Mouse (Mus musculus): ENCODE measurements around the gene Pappa. TPM values are rescaled to one million over a fixed set of nuclear protein-coding genes. Genes with fewer than 3 reads are reported as not detected.

Pappa gene
- polyA plus RNA-seq, 1 experiment: not detected

DNA sequence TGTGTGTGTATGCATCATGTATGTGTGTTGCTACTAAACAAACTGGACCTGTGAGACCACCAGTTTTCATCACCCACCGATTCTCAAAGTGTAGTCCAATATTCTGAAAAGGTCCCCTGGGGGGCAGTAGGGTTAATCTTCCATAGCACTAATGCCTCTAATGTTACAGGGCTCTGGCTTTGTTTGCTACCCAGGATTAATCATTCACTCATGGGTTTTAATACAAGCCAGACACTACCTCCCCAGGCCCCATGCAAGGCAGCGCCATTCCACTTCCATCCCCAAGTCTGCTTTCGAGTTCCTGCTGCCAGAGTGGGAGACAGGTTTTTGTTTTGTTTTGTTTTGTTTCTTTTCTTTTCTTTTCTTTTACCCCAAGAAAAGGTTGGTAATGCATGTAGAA, 92.7 kb downstream of the Pappa start:
- TF ChIP-seq GATA1 (IDR thresholded peaks at IDR 0.05; ENCODE audit: low read length): no peak

DNA sequence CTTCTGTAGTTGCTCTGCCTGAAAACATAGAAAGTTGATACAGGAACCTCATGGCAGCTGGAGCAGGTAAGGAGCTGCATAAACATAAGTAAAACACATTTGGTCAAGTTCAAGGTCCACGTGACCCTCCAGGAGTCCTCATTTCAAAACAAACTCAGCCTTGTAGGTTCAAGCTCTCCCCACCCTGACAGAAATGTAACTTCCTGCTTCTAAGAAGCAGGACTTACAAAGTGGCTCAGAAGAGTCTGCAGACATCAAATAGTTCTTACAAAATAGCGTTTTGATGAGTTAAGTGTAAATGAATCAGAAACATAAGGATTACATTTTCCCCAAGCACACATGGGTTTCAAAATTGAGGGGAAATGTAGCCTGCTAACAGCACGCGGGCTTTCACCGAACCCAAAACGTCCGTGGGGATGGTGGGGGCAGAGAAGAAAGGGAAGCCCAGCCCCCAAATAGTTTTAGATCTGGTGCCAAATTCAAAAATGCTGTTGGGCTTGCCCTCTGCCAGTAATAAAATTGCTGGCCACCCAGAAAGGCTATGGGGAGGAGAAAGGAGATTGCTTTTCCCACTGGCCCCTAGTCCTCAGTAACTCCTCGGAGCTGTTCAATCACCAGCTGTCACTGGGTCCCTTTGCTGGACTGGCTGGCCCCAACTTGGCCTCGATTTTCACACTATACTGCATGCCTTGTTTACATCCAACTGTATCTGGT, 93.8 kb downstream of the Pappa start:
- no peak for TF ChIP-seq GATA1 (IDR thresholded peaks at IDR 0.05; ENCODE audit: low read length)

DNA sequence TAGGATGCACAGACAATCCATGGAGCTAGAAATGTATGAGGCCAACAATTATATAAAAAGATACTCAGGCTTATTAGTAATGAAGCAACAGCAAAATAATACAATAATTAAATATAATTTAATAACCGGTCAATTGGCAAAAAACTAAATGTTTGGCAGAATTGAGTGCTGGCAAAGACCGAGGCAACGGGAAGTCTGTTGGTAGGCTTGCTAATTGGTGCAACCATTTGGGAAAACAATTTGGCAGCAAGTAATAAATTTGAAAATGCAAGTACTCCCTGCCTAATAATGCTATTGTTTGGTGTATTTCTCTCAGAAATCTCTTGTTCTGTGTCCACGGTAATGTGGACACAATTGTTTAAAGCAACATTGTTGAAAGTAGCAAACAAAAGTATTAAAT, 99.9 kb downstream of the Pappa start:
- no peak for TF ChIP-seq GATA1 (IDR thresholded peaks at IDR 0.05; ENCODE audit: low read length)

DNA sequence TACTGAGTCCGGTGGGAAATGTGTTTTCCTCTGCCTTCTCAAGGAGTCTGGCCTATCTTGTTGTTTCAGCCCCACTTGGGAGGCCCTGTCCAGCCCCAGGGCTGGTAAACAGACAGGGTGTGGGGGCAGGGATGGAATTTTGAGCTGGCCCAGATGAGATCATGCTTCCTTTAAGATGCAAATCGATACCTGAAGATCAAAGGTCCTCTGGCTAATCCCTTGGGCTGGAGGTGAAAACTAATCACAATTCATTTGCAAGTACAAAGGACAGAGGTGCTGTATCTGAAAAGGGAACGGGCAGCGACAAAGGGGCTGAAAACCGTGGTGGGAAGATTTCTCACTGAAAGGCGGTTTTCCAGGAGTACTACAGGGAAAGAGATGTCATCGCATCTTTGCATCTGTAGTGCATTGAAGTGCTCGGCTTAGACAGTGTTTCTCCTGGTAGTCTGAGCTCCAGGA, 114.6 kb downstream of the Pappa start:
- TF ChIP-seq GATA1 (IDR thresholded peaks at IDR 0.05; ENCODE audit: low read length): no peak

DNA sequence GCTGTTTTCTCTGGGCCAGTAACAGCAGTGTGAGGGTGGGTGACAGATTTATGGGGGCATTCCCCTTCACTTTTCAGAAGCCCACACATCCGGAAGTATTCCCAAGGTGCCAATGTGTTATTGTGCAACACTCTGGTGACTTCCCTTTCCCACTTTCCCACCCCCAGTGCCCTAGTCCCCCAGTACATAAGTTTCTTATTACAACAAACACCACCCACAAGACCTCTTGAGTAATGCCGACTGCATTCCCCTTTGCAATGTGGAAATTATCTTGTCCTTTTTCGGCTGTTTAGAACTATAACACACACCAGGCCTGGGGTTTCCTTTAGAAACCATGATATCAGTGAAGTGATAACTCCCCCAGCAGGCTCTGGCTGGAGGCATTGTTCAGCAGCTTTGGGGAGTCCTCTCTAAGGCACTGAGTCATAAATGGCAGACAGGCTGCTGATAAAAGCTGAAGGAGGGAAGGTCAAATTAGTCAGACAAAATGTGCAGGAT, 118.5 kb downstream of the Pappa start:
- TF ChIP-seq GATA1 (IDR thresholded peaks at IDR 0.05; ENCODE audit: low read length): no peak

DNA sequence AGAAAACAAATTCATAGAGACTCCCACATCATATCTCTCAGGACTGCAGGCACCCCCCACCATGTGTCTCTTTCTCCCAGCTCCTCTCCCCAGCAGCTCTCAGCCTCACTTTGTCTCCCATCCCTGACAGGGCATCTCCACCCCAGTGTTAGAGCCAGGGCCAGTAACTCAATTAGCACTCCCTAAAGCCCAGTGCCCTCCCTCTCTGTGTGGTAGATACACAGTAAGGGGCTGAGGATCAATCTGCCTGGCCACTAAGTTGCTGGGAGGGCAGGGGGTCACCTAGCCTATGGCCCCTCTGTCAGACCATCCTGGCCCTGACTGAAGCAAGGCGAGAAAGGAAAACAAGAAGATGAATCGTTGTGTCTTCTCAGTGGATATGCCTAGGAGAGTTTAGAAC, 119.3 kb downstream of the Pappa start:
- TF ChIP-seq GATA1 (IDR thresholded peaks at IDR 0.05; ENCODE audit: low read length): no peak

DNA sequence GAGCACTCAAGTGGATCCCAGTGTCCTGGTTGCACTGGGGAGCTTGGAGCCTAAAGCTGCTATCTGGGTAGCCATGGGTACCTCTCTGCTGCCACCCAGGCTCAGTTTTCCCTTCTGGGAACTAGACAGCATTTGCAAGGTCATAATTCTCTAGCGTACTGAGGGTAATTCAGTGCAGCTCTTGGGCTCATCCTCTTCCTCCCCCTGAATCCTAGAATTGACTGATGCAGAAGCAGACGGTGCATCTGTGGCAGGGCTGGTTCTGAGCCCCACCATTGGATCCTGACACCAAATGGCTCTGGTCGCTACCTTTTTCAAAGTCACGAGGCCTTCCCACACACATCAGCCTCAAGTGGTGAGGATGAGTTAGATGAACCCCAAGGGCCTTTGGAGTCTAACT, 121.0 kb downstream of the Pappa start:
- TF ChIP-seq GATA1 (IDR thresholded peaks at IDR 0.05; ENCODE audit: low read length): no peak

DNA sequence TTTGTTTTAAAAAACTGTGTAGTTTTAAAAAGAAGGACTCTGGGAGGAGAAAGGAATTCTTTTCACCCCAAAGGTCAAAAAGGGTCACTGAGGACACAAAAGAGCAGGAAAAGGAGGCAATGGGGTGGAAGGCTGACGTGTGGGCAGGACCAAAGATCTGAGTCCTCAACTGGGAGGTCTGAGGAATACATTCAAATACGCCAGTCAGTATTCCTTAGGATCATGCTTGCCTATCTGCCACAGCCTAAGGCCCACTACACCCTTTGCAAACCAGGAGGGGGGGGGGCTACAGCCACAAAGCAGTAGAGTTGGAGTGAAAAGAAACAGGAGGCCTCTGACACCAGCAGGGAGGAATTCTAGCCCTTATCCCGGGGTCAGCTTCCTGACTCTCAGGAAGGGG, 121.5 kb downstream of the Pappa start:
- TF ChIP-seq GATA1 (IDR thresholded peaks at IDR 0.05; ENCODE audit: low read length): no peak

DNA sequence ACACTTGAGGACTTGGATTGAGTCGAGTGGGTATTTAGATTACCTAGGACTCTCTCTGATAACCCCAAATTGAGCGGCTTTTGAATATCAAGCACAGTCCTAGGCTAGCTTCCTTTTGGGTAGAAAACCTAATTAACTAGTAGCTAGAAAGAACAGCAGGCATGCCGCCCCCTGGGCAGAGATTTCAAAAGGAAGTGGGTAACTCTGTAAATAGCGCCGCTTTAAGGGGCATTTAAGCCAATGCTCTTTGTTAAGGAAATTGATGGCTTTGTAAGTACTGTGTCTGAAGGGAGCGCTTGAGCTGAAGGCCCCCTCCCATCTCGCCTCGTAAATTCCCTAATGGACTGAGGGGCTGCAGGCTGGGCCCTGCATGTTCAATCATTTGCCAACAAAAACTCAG, 128.2 kb downstream of the Pappa start:
- TF ChIP-seq GATA1 (IDR thresholded peaks at IDR 0.05; ENCODE audit: low read length): no peak

DNA sequence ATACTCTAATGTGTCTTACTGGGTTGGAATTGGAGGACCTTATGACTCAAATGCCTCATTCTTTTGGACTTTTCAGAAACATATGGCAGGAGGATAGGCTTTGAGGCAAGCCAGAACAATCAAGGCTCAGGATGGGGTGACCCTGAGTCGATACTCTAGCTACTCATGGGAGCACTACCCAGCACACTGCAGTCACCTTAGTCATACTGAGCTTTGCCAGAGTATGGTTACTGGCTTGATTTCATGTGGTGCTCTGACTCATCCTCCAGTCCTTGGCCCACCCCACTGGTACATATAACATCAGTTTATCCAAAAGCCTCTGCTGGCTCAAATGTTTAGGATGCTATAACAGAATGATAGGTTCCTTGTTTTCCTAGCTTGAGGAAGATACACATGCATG, 130.1 kb downstream of the Pappa start:
- TF ChIP-seq GATA1 (IDR thresholded peaks at IDR 0.05; ENCODE audit: low read length): no peak

DNA sequence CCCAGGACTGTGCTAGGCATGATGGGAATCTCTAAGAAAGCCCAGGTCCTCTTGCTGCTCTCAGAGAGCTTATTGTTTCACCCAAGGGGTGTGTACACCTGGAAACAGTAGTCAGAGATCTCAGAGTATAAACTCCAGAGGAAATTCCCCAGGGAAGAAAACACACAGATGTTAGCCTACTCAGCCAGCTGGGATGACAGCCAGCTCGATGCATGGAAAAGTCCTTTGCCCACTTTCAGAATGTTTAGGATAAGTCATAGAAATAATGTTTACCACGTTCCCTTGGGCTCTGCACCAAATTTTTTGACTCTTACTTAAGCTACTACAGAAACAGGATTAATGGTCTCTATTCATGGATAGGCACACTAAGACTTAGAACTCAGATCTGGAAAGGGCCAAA, 143.1 kb downstream of the Pappa start:
- no peak for TF ChIP-seq GATA1 (IDR thresholded peaks at IDR 0.05; ENCODE audit: low read length)

DNA sequence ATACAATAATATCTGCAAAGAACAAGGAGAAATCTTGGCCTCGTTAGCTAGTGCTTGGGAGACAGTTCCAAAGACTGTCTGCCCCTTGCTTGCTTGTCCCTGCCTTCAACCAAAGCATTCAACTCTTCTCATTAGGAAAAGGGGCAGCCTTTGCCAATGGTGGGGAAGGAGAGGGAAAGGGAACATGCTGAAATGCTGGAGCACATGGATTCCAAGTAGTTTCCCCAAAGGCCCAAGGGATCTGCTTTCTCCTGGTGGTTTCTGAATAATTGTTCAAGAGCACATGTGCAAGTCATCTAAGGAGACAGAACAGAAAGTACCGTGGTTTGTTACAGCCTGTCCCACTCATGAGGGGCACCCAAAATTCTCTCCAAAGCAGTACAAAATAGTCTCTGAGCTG, 146.0 kb downstream of the Pappa start:
- TF ChIP-seq GATA1 (IDR thresholded peaks at IDR 0.05; ENCODE audit: low read length): no peak

DNA sequence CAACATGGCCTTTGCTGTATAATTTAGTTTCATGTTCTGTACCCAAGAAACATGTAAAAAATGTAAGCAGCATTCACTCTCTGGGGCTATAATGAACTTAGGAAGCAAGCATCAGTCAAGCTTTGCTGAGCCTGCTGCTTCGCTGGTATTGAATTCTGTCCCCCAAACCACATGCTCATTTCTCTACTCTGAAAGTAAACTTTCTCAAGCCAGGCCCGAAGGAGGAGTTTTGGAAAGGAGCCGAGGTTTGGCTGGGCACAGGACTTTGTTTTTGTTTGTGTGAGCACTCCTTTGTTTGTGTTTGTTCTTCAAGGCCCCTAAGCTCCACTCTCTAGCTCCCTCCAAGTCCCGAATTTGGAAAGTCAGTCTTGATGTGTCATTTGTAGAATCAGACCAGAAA, 148.3 kb downstream of the Pappa start:
- no peak for TF ChIP-seq GATA1 (IDR thresholded peaks at IDR 0.05; ENCODE audit: low read length)

DNA sequence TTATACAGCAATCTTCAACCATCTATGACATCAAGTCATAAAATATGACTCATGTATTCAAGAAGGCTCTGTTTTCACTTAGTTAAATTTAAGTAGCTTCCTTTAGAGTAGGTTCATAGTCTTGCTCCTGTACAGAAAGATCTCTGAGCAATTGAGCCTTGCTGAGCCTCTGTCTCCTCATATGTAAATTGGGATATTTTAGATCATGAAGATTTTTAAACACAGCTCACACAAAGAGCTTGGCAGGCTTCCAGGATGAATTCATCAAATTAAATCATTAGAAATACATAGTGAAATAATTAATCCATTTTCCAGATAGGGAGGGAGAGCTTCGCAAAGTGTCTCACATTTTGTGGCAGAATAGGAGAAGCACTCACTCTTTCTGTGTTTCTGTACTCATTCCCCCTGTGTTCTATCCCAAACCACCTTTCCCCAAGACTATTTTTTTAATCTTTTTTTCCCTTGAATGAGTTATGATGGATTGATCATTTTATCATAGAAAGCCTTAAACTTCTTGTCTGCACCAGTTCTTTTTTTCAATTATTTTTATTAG, 149.4 kb downstream of the Pappa start:
- no peak for TF ChIP-seq GATA1 (IDR thresholded peaks at IDR 0.05; ENCODE audit: low read length)

DNA sequence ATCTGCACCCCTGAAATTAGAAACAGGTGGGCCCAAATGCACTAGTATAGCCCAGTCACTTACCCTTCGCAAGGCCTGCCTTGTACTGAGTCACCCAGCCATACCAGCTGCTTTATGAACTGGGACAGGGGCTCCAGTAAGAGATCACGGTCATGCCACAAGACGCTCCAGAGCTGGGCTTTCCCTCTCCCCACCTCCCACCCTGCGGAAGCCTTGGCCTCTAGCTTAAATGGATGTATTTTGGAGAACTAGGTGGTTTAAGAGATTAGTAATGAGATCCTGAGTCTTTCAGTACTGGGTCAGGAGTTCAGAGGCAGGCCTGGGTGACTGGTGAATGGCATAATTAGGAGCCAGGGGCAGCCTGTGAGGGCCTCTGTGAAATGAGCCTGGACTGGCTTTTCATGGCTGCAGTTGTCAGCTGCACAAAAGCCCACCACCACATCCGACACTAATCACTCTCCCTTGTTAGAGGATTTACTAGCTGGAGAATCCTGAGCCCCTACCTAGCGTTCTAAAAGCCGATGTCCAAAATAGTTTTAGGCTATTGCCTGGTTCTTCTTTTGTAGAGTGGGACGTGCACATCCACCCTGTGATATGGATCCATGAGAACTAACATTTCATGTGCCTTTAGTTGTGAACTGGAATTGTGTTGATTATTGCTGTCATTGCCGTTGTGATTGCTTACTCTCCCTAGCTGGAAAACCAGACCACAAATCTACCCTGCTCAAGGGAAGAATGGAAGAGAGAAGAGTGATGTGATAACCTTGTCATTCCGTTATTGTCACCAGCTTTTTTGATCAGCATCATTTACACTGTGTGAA, 154.7 kb downstream of the Pappa start:
- TF ChIP-seq GATA1 (IDR thresholded peaks at IDR 0.05; ENCODE audit: low read length): no peak

DNA sequence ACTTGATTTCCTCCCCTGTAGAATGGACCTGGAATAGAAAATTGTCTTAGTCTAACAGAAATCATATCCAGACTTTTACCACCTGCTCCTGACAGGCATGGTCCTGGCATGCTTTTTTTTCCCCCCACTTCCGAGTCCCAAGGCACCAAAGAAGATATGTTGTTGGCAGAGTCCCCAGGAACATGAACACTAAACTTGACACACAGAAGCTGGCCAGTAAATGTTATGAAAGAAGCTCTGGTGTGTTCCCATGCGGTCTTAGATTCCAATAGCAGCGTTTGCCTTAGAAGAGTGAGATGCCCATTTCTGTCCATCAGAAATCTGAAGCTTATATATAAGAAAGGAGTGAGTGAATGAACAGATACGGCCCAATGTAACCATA, 155.3 kb downstream of the Pappa start:
- no peak for TF ChIP-seq GATA1 (IDR thresholded peaks at IDR 0.05; ENCODE audit: low read length)

Measured in G1E-ER4 (cell line).